In the genomic region with DNA sequence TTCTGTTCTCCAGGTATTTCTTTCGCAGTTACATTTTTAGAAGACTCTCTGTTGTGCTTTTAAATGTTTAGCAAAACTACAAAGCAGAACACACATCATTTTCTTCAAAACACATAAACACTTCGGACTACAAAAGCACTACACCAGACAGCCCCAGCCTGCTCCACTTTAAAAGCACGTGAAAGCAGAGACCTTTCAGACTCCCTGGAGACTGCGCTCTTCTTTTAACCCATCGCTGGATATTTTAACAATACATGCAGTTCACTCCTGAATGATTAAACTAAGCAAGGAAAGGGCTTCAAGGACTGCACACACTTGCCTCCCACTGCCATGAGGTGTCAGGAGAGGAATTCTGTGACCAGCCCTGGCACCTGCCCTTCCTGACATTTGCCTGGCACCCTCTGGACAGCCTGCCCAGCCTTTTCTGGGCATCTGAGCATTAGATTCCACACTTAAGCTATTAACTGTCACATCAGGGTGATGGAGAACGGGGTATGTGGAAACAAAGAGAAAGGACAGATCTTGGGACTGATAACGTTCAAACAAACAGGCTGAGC, we compare ENCODE assay signal across 14 mouse cellular contexts. TPM values are rescaled to one million over a fixed set of nuclear protein-coding genes. Genes with fewer than 3 reads are reported as not detected.
DNase-seq lines count a peak whose midpoint lies in the region; ATAC-seq and TF ChIP-seq lines count a peak whose summit lies in the region.
"Had no signal": no experiment of that assay in that cellular context is flagged by ENCODE, and none has a peak within 500 bp of the region (broad histone marks: within the 10 kb centered on the region; RNA-seq: fewer than 3 reads in every experiment).

No protein-coding gene starts in this region.

- no peaks in the 10 kb centered on the region for H3K9me3 ChIP-seq in hindbrain, postnatal 0 days (ENCODE audit: low read length)
- no peaks in the 10 kb centered on the region for H3K9me3 ChIP-seq in hindbrain, embryonic 10.5 days
- H3K9me3 ChIP-seq: neural tube, embryonic 13.5 days had no signal

- no peak overlapping the region for H3K9ac ChIP-seq in hindbrain, postnatal 0 days (replicated peaks; ENCODE audit: low read length)
- H3K9ac ChIP-seq: lung, embryonic 14.5 days; neural tube, embryonic 13.5 days had no signal

- H3K27me3 ChIP-seq in hindbrain, postnatal 0 days (ENCODE audit: insufficient read depth, low read length), result no peaks in the 10 kb centered on the region
- H3K27me3 ChIP-seq in hindbrain, embryonic 10.5 days (ENCODE audit: insufficient read depth, poor library complexity, severe bottlenecking), result no peaks in the 10 kb centered on the region; the same call in 1 of the 2 replicates
- H3K27me3 ChIP-seq: neural tube, embryonic 13.5 days had no signal

- WGBS in hindbrain, postnatal 0 days, result 38% methylated on average over 7 of the region's 7 CpGs
- 50% methylated on average over 7 of the region's 7 CpGs for whole genome bisulfite sequencing in hindbrain, embryonic 10.5 days

- TF ChIP-seq CTCF in hindbrain, postnatal 0 days (IDR thresholded peaks at IDR 0.05; ENCODE audit: low read depth), result peak; percentile 40

- H3K4me3 ChIP-seq in hindbrain, postnatal 0 days (ENCODE audit: low read length), result no peak overlapping the region
- no peak overlapping the region for H3K4me3 ChIP-seq in hindbrain, embryonic 10.5 days
- H3K4me3 ChIP-seq: neural tube, embryonic 13.5 days had no signal

- peak; percentile 40; the same call in 1 of the 2 replicates for ATAC-seq in hindbrain, postnatal 0 days
- ATAC-seq: hindbrain, embryonic 16.5 days had no signal

- no peaks in the 10 kb centered on the region for H3K4me1 ChIP-seq in hindbrain, postnatal 0 days (ENCODE audit: insufficient read depth, low read length)
- H3K4me1 ChIP-seq in hindbrain, embryonic 10.5 days (replicated peaks), result peaks cover 9% of the 10 kb centered on the region

- no peak overlapping the region; the same call in 1 of the 2 replicates for H3K4me2 ChIP-seq in hindbrain, postnatal 0 days (ENCODE audit: low read depth, low read length)
- H3K4me2 ChIP-seq: lung, embryonic 14.5 days; neural tube, embryonic 13.5 days had no signal

- no peak overlapping the region for H3K27ac ChIP-seq in hindbrain, postnatal 0 days
- no peak overlapping the region for H3K27ac ChIP-seq in hindbrain, embryonic 10.5 days
- H3K27ac ChIP-seq: kidney, postnatal 0 days; neural tube, embryonic 13.5 days had no signal

- H3K36me3 ChIP-seq in hindbrain, postnatal 0 days (ENCODE audit: insufficient read depth, low read length), result no peaks in the 10 kb centered on the region
- H3K36me3 ChIP-seq in hindbrain, embryonic 10.5 days, result no peaks in the 10 kb centered on the region
- H3K36me3 ChIP-seq: neural tube, embryonic 13.5 days had no signal

- DNase-seq in adrenal gland, postnatal 14 days, result peak; percentile 34
- DNase-seq in adrenal gland, adult 8-10 months, result no peak
- DNase-seq in hindbrain, postnatal 0 days (ENCODE audit: low spot score), result no peak
- DNase-seq in hindbrain, embryonic 10.5 days (ENCODE audit: low spot score), result no peak
- DNase-seq in retina, postnatal 1 day, result peak; percentile 26
- DNase-seq in retina, embryonic 14.5 days (ENCODE audit: low spot score), result no peak
- DNase-seq in spleen, postnatal 36 days (ENCODE audit: low spot score in 2 of 2), result no peak
- no peak for DNase-seq in kidney, adult 9 months
- DNase-seq: cerebellum, adult 2 months; layer of hippocampus, adult 9-11 months; lung, embryonic 14.5 days had no signal

RNA-seq across cellular contexts. Expression of a gene that starts 25.2 kb away (rescaled TPM):
- 163 and 168 TPM in 2 replicates for total RNA-seq in adrenal gland, postnatal 14 days (2021)
- 100 to 1,000 TPM; 152 to 211 (median 192) TPM for total RNA-seq in adrenal gland, adult 8-10 months (2022)
- total RNA-seq in hindbrain, postnatal 0 days (2014; rRNA removed), result 44.4 and 51.6 TPM in 2 replicates
- 33.5 and 37.6 TPM in 2 replicates for polyA plus RNA-seq in hindbrain, postnatal 0 days (2015; fragmentation: Nextera tagmentation; extraction: Ambion mirVana)
- 34.4 and 35.4 TPM in 2 replicates for polyA plus RNA-seq in hindbrain, embryonic 10.5 days (2016; fragmentation: Nextera tagmentation; extraction: Ambion mirVana)

Comparison
In these comparisons a context has a peak if more than half of its experiments do, and no peak if none do; other contexts are left out.
1. DNase-seq: peak in adrenal gland, postnatal 14 days (single experiment) and retina, postnatal 1 day (single experiment); none in adrenal gland, adult 8-10 months (single experiment), hindbrain, postnatal 0 days (single experiment), hindbrain, embryonic 10.5 days (single experiment), retina, embryonic 14.5 days (single experiment), spleen, postnatal 36 days (0 of 2) and kidney, adult 9 months (single experiment).